Mouse (Mus musculus): ENCODE results near the gene Slu7.

The Slu7 gene

GRCm38 (mm10) chr11:43484652-43485051 is 51.1 kb downstream of the Slu7 start:
- DNase-seq (ENCODE audit: low spot score): no peak

GRCm38 (mm10) chr11:43485855-43486254 is 52.3 kb downstream of the Slu7 start:
- DNase-seq (ENCODE audit: low spot score): no peak

DNA sequence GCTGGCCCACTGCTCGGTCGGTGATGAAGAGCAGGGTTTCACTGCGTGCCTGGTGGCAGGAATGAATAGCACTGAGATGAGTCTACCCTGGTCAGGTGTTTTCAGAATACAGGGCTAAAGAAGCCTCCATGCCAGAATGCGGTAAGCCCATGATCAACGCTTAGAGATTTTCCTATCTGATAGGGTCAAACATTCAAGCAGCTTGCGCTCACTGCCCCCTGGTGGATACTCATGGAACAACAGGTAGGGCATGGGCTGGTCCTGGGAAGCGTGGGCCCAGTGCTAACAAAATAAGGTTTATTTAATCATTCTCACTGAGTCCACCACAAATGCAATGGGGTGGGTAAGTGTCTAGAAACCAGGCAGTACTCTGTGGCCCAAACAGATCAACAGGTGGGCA is 59.1 kb downstream of the Slu7 start:
- peak; percentile 60 for DNase-seq (ENCODE audit: low spot score)

GRCm38 (mm10) chr11:43493815-43494409 is 60.4 kb downstream of the Slu7 start:
- peak; percentile 51 for DNase-seq (ENCODE audit: low spot score)

DNA sequence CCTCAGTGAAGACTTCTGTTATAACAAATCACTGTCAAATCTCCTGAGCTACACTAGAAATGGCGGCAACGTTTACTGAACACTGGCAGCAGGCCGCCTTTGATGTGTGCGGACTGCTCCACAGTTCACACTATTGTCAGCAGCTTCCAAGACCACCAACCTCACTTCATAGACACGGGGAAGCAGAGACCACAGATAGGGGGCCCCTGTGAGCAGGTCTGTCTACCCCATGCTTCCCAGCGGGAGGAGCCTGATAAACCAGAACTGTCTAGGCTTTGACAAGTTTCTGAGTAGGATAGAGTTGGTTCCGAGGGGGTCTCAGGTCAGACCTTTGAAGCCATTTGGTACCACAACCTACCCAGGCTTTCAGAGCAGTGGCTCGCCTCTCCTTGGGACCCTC is 61.5 kb downstream of the Slu7 start:
- no peak for DNase-seq (ENCODE audit: low spot score)

- no peak for DNase-seq (ENCODE audit: low spot score)
Observed at GRCm38 (mm10) chr11:43495532-43495931, 62.0 kb downstream of the Slu7 start.

Measured in c-Kit-positive CD71-positive TER-119-positive erythroid progenitor cells, embryonic 14.5 days (primary cell).